Comparison of ENCODE assay signal across 8 mouse cellular contexts in the genomic region with DNA sequence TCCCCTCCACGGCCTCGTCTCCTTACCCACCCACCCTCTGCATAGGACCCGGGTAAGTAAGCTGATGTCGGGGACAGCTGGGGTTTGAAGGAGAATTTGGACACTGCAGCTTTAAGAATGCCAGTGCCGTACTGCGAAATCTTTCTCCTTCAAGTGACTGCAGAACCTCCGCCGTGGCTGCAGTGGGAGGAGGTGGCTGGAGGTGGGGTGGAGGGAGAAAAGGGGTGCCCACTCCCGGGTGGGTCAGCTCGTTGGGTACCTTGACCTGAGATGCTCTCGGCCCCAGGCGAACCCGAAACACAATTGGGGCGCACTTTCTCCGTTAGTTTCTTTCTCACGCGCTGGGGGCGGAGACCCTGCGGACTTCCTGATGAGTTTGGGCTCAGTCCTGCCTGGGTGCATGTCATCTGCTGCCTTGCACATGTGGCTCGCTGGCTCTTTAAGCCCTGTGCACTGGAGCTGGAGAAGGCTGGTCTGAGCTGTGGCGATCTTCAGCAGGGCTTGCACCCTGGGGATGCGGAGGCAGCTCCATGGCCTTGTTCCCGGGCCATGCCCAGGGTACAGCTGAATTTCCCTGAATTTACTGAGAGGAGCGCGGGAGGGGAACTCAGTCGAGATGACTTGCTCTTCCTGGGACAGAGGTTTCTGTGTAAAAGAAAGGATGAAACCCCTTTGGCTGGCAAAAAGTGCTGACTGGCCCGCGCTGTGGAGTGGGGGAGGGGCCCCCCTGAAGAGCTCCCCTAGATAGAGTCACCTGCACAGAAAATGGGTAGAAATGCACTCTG. TPM values are rescaled to one million over a fixed set of nuclear protein-coding genes. Genes with fewer than 3 reads are reported as not detected.
DNase-seq lines count a peak whose midpoint lies in the region; ATAC-seq and TF ChIP-seq lines count a peak whose summit lies in the region.

No protein-coding gene starts in this region.

- peak overlapping the region; percentile 55 for H3K4me3 ChIP-seq in layer of hippocampus, adult 2 months
- H3K4me3 ChIP-seq in embryonic facial prominence, embryonic 11.5 days (ENCODE audit: low read depth, low read length) = peak overlapping the region; percentile 46
- H3K4me3 ChIP-seq in hindbrain, postnatal 0 days (ENCODE audit: low read length) = peak overlapping the region; percentile 45
- peak overlapping the region; percentile 57 for H3K4me3 ChIP-seq in liver, postnatal 0 days (ENCODE audit: low read depth, low read length)

- H3K4me1 ChIP-seq in embryonic facial prominence, embryonic 11.5 days (ENCODE audit: control insufficient read depth, insufficient read depth, low read length) = peaks cover 8% of the 10 kb centered on the region
- H3K4me1 ChIP-seq in hindbrain, postnatal 0 days (ENCODE audit: insufficient read depth, low read length) = no peaks in the 10 kb centered on the region; the same call in 1 of the 2 replicates
- peaks cover 10% of the 10 kb centered on the region for H3K4me1 ChIP-seq in liver, postnatal 0 days (ENCODE audit: insufficient read depth)

- no peak for DNase-seq in layer of hippocampus, adult 2 months (ENCODE audit: low spot score in 2 of 2)
- no peak for DNase-seq in layer of hippocampus, adult 8-10 months (ENCODE audit: low spot score in 2 of 2)
- DNase-seq in T-cell, adult 2 months (ENCODE audit: low spot score) = peak; percentile 25
- peak; percentile 58 for DNase-seq in embryonic facial prominence, embryonic 11.5 days (ENCODE audit: low spot score)
- peak; percentile 52 for DNase-seq in hindbrain, postnatal 0 days (ENCODE audit: low spot score)
- peak; percentile 25 for DNase-seq in liver, postnatal 0 days
- peak; percentile 28 for DNase-seq in right cerebral cortex, postnatal 14 days
- no peak for DNase-seq in frontal cortex, postnatal 10 days (ENCODE audit: low spot score in 2 of 2)

- no peaks in the 10 kb centered on the region for H3K9me3 ChIP-seq in embryonic facial prominence, embryonic 11.5 days (replicated peaks; ENCODE audit: control insufficient read depth, low read length)
- no peaks in the 10 kb centered on the region for H3K9me3 ChIP-seq in hindbrain, postnatal 0 days (ENCODE audit: low read length)
- no peaks in the 10 kb centered on the region for H3K9me3 ChIP-seq in liver, postnatal 0 days (ENCODE audit: low read length)

- H3K36me3 ChIP-seq in embryonic facial prominence, embryonic 11.5 days (replicated peaks; ENCODE audit: control insufficient read depth, insufficient read depth, low read depth, low read length) = no peaks in the 10 kb centered on the region
- H3K36me3 ChIP-seq in hindbrain, postnatal 0 days (ENCODE audit: insufficient read depth, low read length) = no peaks in the 10 kb centered on the region
- no peaks in the 10 kb centered on the region for H3K36me3 ChIP-seq in liver, postnatal 0 days (replicated peaks; ENCODE audit: insufficient read depth, low read length)

- WGBS in embryonic facial prominence, embryonic 11.5 days = under 1% methylated on average over 28 of the region's 28 CpGs
- WGBS in hindbrain, postnatal 0 days = under 1% methylated on average over 28 of the region's 28 CpGs
- WGBS in liver, postnatal 0 days (ENCODE audit: insufficient replicate concordance) = 0% methylated on average over 27 of the region's 28 CpGs

- H3K27ac ChIP-seq in layer of hippocampus, adult 2 months = 0 out of 2 replicates have a peak overlapping the region, but pooled peaks have one; percentile 7
- H3K27ac ChIP-seq in embryonic facial prominence, embryonic 11.5 days (replicated peaks; ENCODE audit: low read depth, low read length) = no peak overlapping the region
- no peak overlapping the region for H3K27ac ChIP-seq in hindbrain, postnatal 0 days
- no peak overlapping the region for H3K27ac ChIP-seq in liver, postnatal 0 days (ENCODE audit: low read depth)

- TF ChIP-seq CTCF in layer of hippocampus, adult 2 months (conservative IDR thresholded peaks at IDR 0.05) = no peak
- TF ChIP-seq CTCF in hindbrain, postnatal 0 days (IDR thresholded peaks at IDR 0.05; ENCODE audit: low read depth) = no peak
- no peak for TF ChIP-seq CTCF in liver, postnatal 0 days (IDR thresholded peaks at IDR 0.05; ENCODE audit: low read depth)

- no peak for ATAC-seq in embryonic facial prominence, embryonic 11.5 days (replicated peaks; ENCODE audit: insufficient number of reproducible peaks, low FRiP score, low TSS enrichment, low read depth)
- ATAC-seq in hindbrain, postnatal 0 days = 0 out of 2 replicates have a peak, but pooled peaks have one; percentile 30
- 0 out of 2 replicates have a peak, but pooled peaks have one; percentile 38 for ATAC-seq in liver, postnatal 0 days

- TF ChIP-seq EP300 in liver, postnatal 0 days (IDR thresholded peaks at IDR 0.05; ENCODE audit: low read depth) = no peak

- H3K9ac ChIP-seq in embryonic facial prominence, embryonic 11.5 days (replicated peaks; ENCODE audit: low read length) = peak overlapping the region; percentile 10; the same call in 1 of the 2 replicates
- H3K9ac ChIP-seq in hindbrain, postnatal 0 days (replicated peaks; ENCODE audit: low read length) = peak overlapping the region; percentile 44
- peak overlapping the region; percentile 44 for H3K9ac ChIP-seq in liver, postnatal 0 days (replicated peaks)

- H3K27me3 ChIP-seq in embryonic facial prominence, embryonic 11.5 days (ENCODE audit: control insufficient read depth, insufficient read depth, low read length) = peaks cover 62% of the 10 kb centered on the region
- peaks cover 28% of the 10 kb centered on the region for H3K27me3 ChIP-seq in hindbrain, postnatal 0 days (ENCODE audit: insufficient read depth, low read length)
- peaks cover 72% of the 10 kb centered on the region for H3K27me3 ChIP-seq in liver, postnatal 0 days (ENCODE audit: insufficient read depth, low read length)

- H3K4me2 ChIP-seq in embryonic facial prominence, embryonic 11.5 days (ENCODE audit: low read depth, low read length) = peak overlapping the region; percentile 71
- H3K4me2 ChIP-seq in hindbrain, postnatal 0 days (ENCODE audit: low read depth, low read length) = peak overlapping the region; percentile 98
- peak overlapping the region; percentile 92 for H3K4me2 ChIP-seq in liver, postnatal 0 days (ENCODE audit: low read depth, low read length)

RNA-seq across cellular contexts. Expression of a gene that starts 21.8 kb away (rescaled TPM):
- total RNA-seq in layer of hippocampus, adult 2 months (2021) = 10 to 100 TPM in 1 of 2 experiments, 1 to 10 TPM in 1; 9.5 to 11.1 TPM
- total RNA-seq in layer of hippocampus, adult 8-10 months (2022) = 10 to 100 TPM; 11.9 to 14.4 (median 14.1) TPM
- 3.2 and 3.9 TPM in 2 replicates for polyA plus RNA-seq in embryonic facial prominence, embryonic 11.5 days (2014; fragmentation: Nextera tagmentation; extraction: Ambion mirVana)
- 15.0 and 16.9 TPM in 2 replicates for total RNA-seq in hindbrain, postnatal 0 days (2014; rRNA removed)
- polyA plus RNA-seq in hindbrain, postnatal 0 days (2015; fragmentation: Nextera tagmentation; extraction: Ambion mirVana) = 3.0 and 3.4 TPM in 2 replicates
- 33.0 and 36.5 TPM in 2 replicates for polyA plus RNA-seq in liver, postnatal 0 days (2015; fragmentation: Nextera tagmentation; extraction: Ambion mirVana)

RNA-seq across cellular contexts. Expression of a gene that starts 56.5 kb away (rescaled TPM):
- 1 to 10 TPM; 1.1 to 1.4 TPM for total RNA-seq in layer of hippocampus, adult 2 months (2021)
- 1 to 10 TPM; 1.3 to 4.5 (median 2.3) TPM for total RNA-seq in layer of hippocampus, adult 8-10 months (2022)
- polyA plus RNA-seq in embryonic facial prominence, embryonic 11.5 days (2014; fragmentation: Nextera tagmentation; extraction: Ambion mirVana) = 0.18 and 0.28 TPM in 2 replicates
- 4.9 and 5.4 TPM in 2 replicates for total RNA-seq in hindbrain, postnatal 0 days (2014; rRNA removed)
- 0.52 and 0.74 TPM in 2 replicates for polyA plus RNA-seq in hindbrain, postnatal 0 days (2015; fragmentation: Nextera tagmentation; extraction: Ambion mirVana)
- polyA plus RNA-seq in liver, postnatal 0 days (2015; fragmentation: Nextera tagmentation; extraction: Ambion mirVana) = 0.33 and 0.38 TPM in 2 replicates

Comparison
In these comparisons a context has a peak if more than half of its experiments do, and no peak if none do; other contexts are left out.
1. DNase-seq: peak in T-cell, adult 2 months (single experiment), embryonic facial prominence, embryonic 11.5 days (single experiment), hindbrain, postnatal 0 days (single experiment), liver, postnatal 0 days (single experiment) and right cerebral cortex, postnatal 14 days (single experiment); none in layer of hippocampus, adult 2 months (0 of 2), layer of hippocampus, adult 8-10 months (0 of 2) and frontal cortex, postnatal 10 days (0 of 2).
2. Peak in every context shown above with its lines, with median percentiles within 50 percentile points of each other: H3K4me3 ChIP-seq, H3K4me2 ChIP-seq and H3K9ac ChIP-seq.